ENCODE assay signal across 17 mouse cellular contexts in genomic region chr4:21436710-21437109, GRCm38 (mm10).
DNase-seq lines count a peak whose midpoint lies in the region; ATAC-seq and TF ChIP-seq lines count a peak whose summit lies in the region.
"Had no signal": no experiment of that assay in that cellular context is flagged by ENCODE, and none has a peak within 500 bp of the region (broad histone marks: within the 10 kb centered on the region; RNA-seq: fewer than 3 reads in every experiment).

No protein-coding gene starts in this region.

- H3K4me1 ChIP-seq in heart, adult 2 months (ENCODE audit: control insufficient read depth, insufficient read depth, low read length) = no peaks in the 10 kb centered on the region
- H3K4me1 ChIP-seq in midbrain, embryonic 14.5 days (ENCODE audit: control insufficient read depth, insufficient read depth, low read length) = no peaks in the 10 kb centered on the region
- H3K4me1 ChIP-seq in midbrain, embryonic 10.5 days = no peaks in the 10 kb centered on the region
- H3K4me1 ChIP-seq: heart, embryonic 15.5 days; kidney, embryonic 15.5 days; neural tube, embryonic 13.5 days had no signal

- intact Hi-C loops in heart, adult 2 months (cut with DNase I) = no loop called here

- H3K9me3 ChIP-seq in midbrain, embryonic 14.5 days (ENCODE audit: control insufficient read depth, low read length) = no peaks in the 10 kb centered on the region
- no peaks in the 10 kb centered on the region for H3K9me3 ChIP-seq in midbrain, embryonic 10.5 days (replicated peaks)
- H3K9me3 ChIP-seq: heart, embryonic 15.5 days; kidney, embryonic 15.5 days; neural tube, embryonic 13.5 days had no signal

- H3K9ac ChIP-seq in heart, adult 2 months (ENCODE audit: low read depth, low read length) = no peak overlapping the region
- H3K9ac ChIP-seq in midbrain, embryonic 14.5 days (replicated peaks; ENCODE audit: low read length) = no peak overlapping the region
- H3K9ac ChIP-seq: heart, embryonic 15.5 days; kidney, embryonic 15.5 days; liver, embryonic 14.5 days; neural tube, embryonic 13.5 days had no signal

- no peak for ATAC-seq in midbrain, embryonic 14.5 days (ENCODE audit: low FRiP score, low TSS enrichment)
- ATAC-seq: midbrain, embryonic 16.5 days had no signal

- no peaks in the 10 kb centered on the region for H3K79me2 ChIP-seq in heart, adult 2 months (replicated peaks; ENCODE audit: control insufficient read depth, insufficient read depth, low read length)

- peak; percentile 29 for TF ChIP-seq CTCF in heart, adult 2 months (IDR thresholded peaks at IDR 0.05)

- no peak for TF ChIP-seq EP300 in heart, adult 2 months (IDR thresholded peaks at IDR 0.05; ENCODE audit: insufficient read depth, low read depth, low read length)

- DNase-seq in heart, adult 2 months = no peak
- no peak for DNase-seq in heart, adult 9 months (ENCODE audit: low spot score in 2 of 2)
- DNase-seq in midbrain, embryonic 14.5 days = peak; percentile 57
- no peak for DNase-seq in midbrain, embryonic 10.5 days (ENCODE audit: low spot score)
- DNase-seq in brain, adult 2 months (ENCODE audit: low read depth, low spot score) = peak; percentile 9
- DNase-seq in telencephalon, adult 2 months (ENCODE audit: low read depth, low spot score) = peak; percentile 6
- DNase-seq in cerebellum, postnatal 25 days = no peak
- DNase-seq: adrenal gland, postnatal 10 days; layer of hippocampus, adult 9-11 months; lung, postnatal 4 days; right cerebral cortex, postnatal 25 days; thymus, adult 2 months had no signal

- no peaks in the 10 kb centered on the region for H3K27me3 ChIP-seq in heart, adult 2 months (ENCODE audit: control insufficient read depth, insufficient read depth, low read length)
- H3K27me3 ChIP-seq in midbrain, embryonic 14.5 days (ENCODE audit: control insufficient read depth, insufficient read depth, low read length) = no peaks in the 10 kb centered on the region
- H3K27me3 ChIP-seq in midbrain, embryonic 10.5 days (ENCODE audit: low read depth, poor library complexity, severe bottlenecking) = no peaks in the 10 kb centered on the region
- H3K27me3 ChIP-seq: heart, embryonic 15.5 days; kidney, embryonic 15.5 days; neural tube, embryonic 13.5 days had no signal

- no peak for TF ChIP-seq POLR2A in heart, adult 2 months (IDR thresholded peaks at IDR 0.05; ENCODE audit: insufficient read depth, low read depth, low read length)

- H3K4me3 ChIP-seq in heart, adult 2 months = no peak overlapping the region
- no peak overlapping the region for H3K4me3 ChIP-seq in midbrain, embryonic 14.5 days (replicated peaks; ENCODE audit: low read depth, low read length)
- H3K4me3 ChIP-seq in midbrain, embryonic 10.5 days = no peak overlapping the region
- H3K4me3 ChIP-seq: heart, embryonic 15.5 days; kidney, embryonic 15.5 days; neural tube, embryonic 13.5 days had no signal

- H3K27ac ChIP-seq in heart, adult 2 months = no peak overlapping the region
- H3K27ac ChIP-seq in midbrain, embryonic 14.5 days (replicated peaks; ENCODE audit: low read depth, low read length) = no peak overlapping the region
- H3K27ac ChIP-seq in midbrain, embryonic 10.5 days (replicated peaks) = no peak overlapping the region
- H3K27ac ChIP-seq: heart, embryonic 15.5 days; kidney, embryonic 15.5 days; liver, embryonic 14.5 days; neural tube, embryonic 13.5 days had no signal

- H3K4me2 ChIP-seq in midbrain, embryonic 14.5 days (ENCODE audit: low read length) = no peak overlapping the region
- H3K4me2 ChIP-seq: heart, embryonic 15.5 days; kidney, embryonic 15.5 days; neural tube, embryonic 13.5 days had no signal

- WGBS in heart, adult 2 months = 9% methylated on average over 2 of the region's 2 CpGs
- 20% methylated on average over 2 of the region's 2 CpGs for WGBS in midbrain, embryonic 14.5 days
- WGBS in midbrain, embryonic 10.5 days = 30% methylated on average over 2 of the region's 2 CpGs

- no peaks in the 10 kb centered on the region for H3K36me3 ChIP-seq in heart, adult 2 months (ENCODE audit: control insufficient read depth, insufficient read depth, low read length)
- no peaks in the 10 kb centered on the region for H3K36me3 ChIP-seq in midbrain, embryonic 14.5 days (ENCODE audit: control insufficient read depth, insufficient read depth, low read length)
- H3K36me3 ChIP-seq in midbrain, embryonic 10.5 days = no peaks in the 10 kb centered on the region
- H3K36me3 ChIP-seq: heart, embryonic 15.5 days; kidney, embryonic 15.5 days; neural tube, embryonic 13.5 days had no signal

Comparison
In these comparisons a context has a peak if more than half of its experiments do, and no peak if none do; other contexts are left out.
1. DNase-seq: peak in midbrain, embryonic 14.5 days (single experiment), brain, adult 2 months (single experiment) and telencephalon, adult 2 months (single experiment); none in heart, adult 2 months (0 of 2), heart, adult 9 months (0 of 2), midbrain, embryonic 10.5 days (single experiment) and cerebellum, postnatal 25 days (0 of 2).